ENCODE assay signal across 51 mouse cellular contexts in genomic region chr7:99716536-99716935, GRCm38 (mm10). TPM values are rescaled to one million over a fixed set of nuclear protein-coding genes. Genes with fewer than 3 reads are reported as not detected.
"Had no signal": no experiment of that assay in that cellular context is flagged by ENCODE, and none has a peak within 500 bp of the region (broad histone marks: within the 10 kb centered on the region; RNA-seq: fewer than 3 reads in every experiment).

No protein-coding gene starts in this region.

- H3K4me3 ChIP-seq: heart, embryonic 12.5 days; heart, embryonic 13.5 days; heart, embryonic 15.5 days; hindbrain, embryonic 10.5 days; hindbrain, embryonic 12.5 days; hindbrain, embryonic 13.5 days; hindbrain, embryonic 15.5 days; intestine, embryonic 15.5 days; kidney, embryonic 15.5 days; layer of hippocampus, adult 2 months; left cerebral cortex, adult 2 months had no signal

- H3K9ac ChIP-seq: heart, embryonic 12.5 days; heart, embryonic 13.5 days; heart, embryonic 15.5 days; hindbrain, embryonic 12.5 days; hindbrain, embryonic 13.5 days; hindbrain, embryonic 14.5 days; hindbrain, embryonic 15.5 days; intestine, embryonic 15.5 days; kidney, embryonic 15.5 days had no signal

- H3K9me3 ChIP-seq: heart, embryonic 12.5 days; heart, embryonic 13.5 days; heart, embryonic 15.5 days; hindbrain, embryonic 10.5 days; hindbrain, embryonic 12.5 days; hindbrain, embryonic 15.5 days; intestine, embryonic 15.5 days; kidney, embryonic 15.5 days had no signal

- H3K4me1 ChIP-seq: heart, embryonic 13.5 days; heart, embryonic 15.5 days; hindbrain, embryonic 10.5 days; hindbrain, embryonic 12.5 days; hindbrain, embryonic 13.5 days; hindbrain, embryonic 15.5 days; intestine, embryonic 15.5 days; kidney, embryonic 15.5 days had no signal

- DNase-seq: heart, postnatal 10 days; heart, postnatal 14 days; heart, postnatal 36 days; heart, postnatal 4 days; kidney, adult 11 months; kidney, adult 18-20 months; kidney, adult 2 months; kidney, adult 8-10 months; kidney, adult 9 months; kidney, postnatal 10 days; kidney, postnatal 14 days; kidney, postnatal 25 days; kidney, postnatal 36 days; kidney, postnatal 4 days; layer of hippocampus, adult 9-11 months; layer of hippocampus, postnatal 36 days had no signal

- H3K27ac ChIP-seq: heart, embryonic 13.5 days; heart, embryonic 15.5 days; hindbrain, embryonic 10.5 days; hindbrain, embryonic 12.5 days; hindbrain, embryonic 13.5 days; hindbrain, embryonic 14.5 days; hindbrain, embryonic 15.5 days; hindbrain, postnatal 0 days; intestine, embryonic 15.5 days; kidney, embryonic 15.5 days; kidney, postnatal 0 days; layer of hippocampus, adult 2 months; left cerebral cortex, adult 2 months had no signal

- H3K4me2 ChIP-seq: heart, embryonic 11.5 days; heart, embryonic 12.5 days; heart, embryonic 13.5 days; heart, embryonic 15.5 days; hindbrain, embryonic 12.5 days; hindbrain, embryonic 13.5 days; hindbrain, embryonic 14.5 days; hindbrain, embryonic 15.5 days; intestine, embryonic 15.5 days; kidney, embryonic 15.5 days had no signal

- H3K36me3 ChIP-seq: heart, embryonic 12.5 days; heart, embryonic 13.5 days; heart, embryonic 15.5 days; hindbrain, embryonic 10.5 days; hindbrain, embryonic 12.5 days; hindbrain, embryonic 13.5 days; hindbrain, embryonic 15.5 days; intestine, embryonic 15.5 days; kidney, embryonic 15.5 days had no signal

- ATAC-seq: hindbrain, embryonic 16.5 days; hindbrain, postnatal 0 days; inflammation-experienced regulatory T-cells, adult 6 months; intestine, embryonic 15.5 days; intestine, embryonic 16.5 days; intestine, postnatal 0 days had no signal

- H3K27me3 ChIP-seq: heart, embryonic 15.5 days; hindbrain, embryonic 12.5 days; hindbrain, embryonic 13.5 days; hindbrain, embryonic 15.5 days; intestine, embryonic 15.5 days; kidney, embryonic 15.5 days had no signal

RNA-seq across cellular contexts. Expression of gene Slco2b1, which starts 5.4 kb away (rescaled TPM):
- polyA plus RNA-seq: inflammation-experienced regulatory T-cells, adult 6 months had no signal

RNA-seq across cellular contexts. Expression of gene Olfr520, which starts 13.5 kb away (rescaled TPM):
- total RNA-seq: heart, postnatal 25 days; heart, postnatal 4 days; hematopoietic stem cell, adult 5-6 weeks; hindbrain, postnatal 0 days; layer of hippocampus, adult 18-20 months; layer of hippocampus, adult 2 months; layer of hippocampus, postnatal 10 days; layer of hippocampus, postnatal 14 days; layer of hippocampus, postnatal 25 days; left cerebral cortex, adult 18-20 months; left cerebral cortex, adult 2 months had no signal
- polyA plus RNA-seq: heart, embryonic 11.5 days; heart, embryonic 12.5 days; heart, embryonic 13.5 days; heart, embryonic 14.5 days; heart, embryonic 15.5 days; heart, embryonic 16.5 days; heart, postnatal 0 days; hindbrain, embryonic 10.5 days; hindbrain, embryonic 11.5 days; hindbrain, embryonic 12.5 days; hindbrain, embryonic 13.5 days; hindbrain, embryonic 14.5 days; hindbrain, embryonic 15.5 days; hindbrain, embryonic 16.5 days; hindbrain, postnatal 0 days; inflammation-experienced regulatory T-cells, adult 6 months; intestine, embryonic 14.5 days; intestine, embryonic 15.5 days; intestine, embryonic 16.5 days; intestine, postnatal 0 days; kidney, adult 2 months; kidney, embryonic 14.5 days; kidney, embryonic 15.5 days; kidney, embryonic 16.5 days; kidney, postnatal 0 days; large intestine, adult 2 months had no signal

RNA-seq across cellular contexts. Expression of gene Olfr521, which starts 46.8 kb away (rescaled TPM):
- total RNA-seq: heart, postnatal 10 days; heart, postnatal 14 days; heart, postnatal 25 days; heart, postnatal 36 days; heart, postnatal 4 days; hematopoietic stem cell, adult 5-6 weeks; hindbrain, postnatal 0 days; layer of hippocampus, adult 18-20 months; layer of hippocampus, adult 2 months; layer of hippocampus, adult 8-10 months; layer of hippocampus, postnatal 10 days; layer of hippocampus, postnatal 14 days; layer of hippocampus, postnatal 25 days; layer of hippocampus, postnatal 36 days; left cerebral cortex, adult 18-20 months; left cerebral cortex, adult 2 months had no signal
- polyA plus RNA-seq: heart, embryonic 11.5 days; heart, embryonic 12.5 days; heart, embryonic 13.5 days; heart, embryonic 14.5 days; heart, embryonic 15.5 days; heart, embryonic 16.5 days; heart, postnatal 0 days; hindbrain, embryonic 10.5 days; hindbrain, embryonic 11.5 days; hindbrain, embryonic 12.5 days; hindbrain, embryonic 13.5 days; hindbrain, embryonic 14.5 days; hindbrain, embryonic 15.5 days; hindbrain, embryonic 16.5 days; hindbrain, postnatal 0 days; inflammation-experienced regulatory T-cells, adult 6 months; intestine, embryonic 14.5 days; intestine, embryonic 15.5 days; intestine, embryonic 16.5 days; intestine, postnatal 0 days; kidney, adult 2 months; kidney, embryonic 14.5 days; kidney, embryonic 15.5 days; kidney, embryonic 16.5 days; kidney, postnatal 0 days; large intestine, adult 2 months had no signal
